Mouse (Mus musculus): ENCODE results near the gene Cdc42bpb.

GRCm38 (mm10) chr12:111245070-111245469, 132.4 kb downstream of the Cdc42bpb start:
- TF ChIP-seq EP300 (IDR thresholded peaks at IDR 0.05; ENCODE audit: low read depth): no peak
- TF ChIP-seq CTCF (IDR thresholded peaks at IDR 0.05; ENCODE audit: low read depth): no peak
